26 mouse cellular contexts compared by ENCODE assay signal in the genomic region with DNA sequence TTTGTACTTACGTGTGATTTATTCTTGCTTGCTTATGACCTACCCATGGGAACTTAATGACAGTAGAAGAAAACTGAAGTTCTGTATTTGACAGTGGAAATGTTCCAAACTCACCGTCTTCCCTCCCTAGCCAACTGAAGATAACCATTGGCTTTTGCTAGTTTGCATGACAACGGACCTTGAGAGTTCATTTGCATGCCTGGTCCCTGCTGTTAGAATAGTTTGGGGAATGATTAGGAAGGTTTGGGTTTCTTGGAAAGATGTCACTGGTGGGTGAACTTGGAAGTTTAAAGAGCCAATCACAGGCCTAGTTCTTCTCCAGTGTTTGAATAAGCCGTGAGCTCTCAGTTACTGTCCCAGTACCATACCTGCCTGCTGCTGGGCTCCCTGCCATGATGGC.
"Had no signal": no experiment of that assay in that cellular context is flagged by ENCODE, and none has a peak within 500 bp of the region (broad histone marks: within the 10 kb centered on the region; RNA-seq: fewer than 3 reads in every experiment).

No protein-coding gene starts in this region.

- H3K27ac ChIP-seq: heart, embryonic 10.5 days; hindbrain, embryonic 10.5 days; hindbrain, embryonic 12.5 days; hindbrain, embryonic 14.5 days; intestine, embryonic 15.5 days; layer of hippocampus, adult 2 months; left cerebral cortex, adult 2 months; limb, embryonic 13.5 days; limb, embryonic 15.5 days; liver, embryonic 12.5 days; liver, embryonic 14.5 days had no signal

- H3K4me3 ChIP-seq: heart, embryonic 10.5 days; heart, embryonic 12.5 days; hindbrain, embryonic 10.5 days; hindbrain, embryonic 12.5 days; intestine, embryonic 15.5 days; layer of hippocampus, adult 2 months; left cerebral cortex, adult 2 months; limb, embryonic 13.5 days; limb, embryonic 15.5 days; liver, embryonic 12.5 days had no signal

- H3K4me2 ChIP-seq: heart, embryonic 12.5 days; hindbrain, embryonic 12.5 days; hindbrain, embryonic 14.5 days; intestine, embryonic 15.5 days; limb, embryonic 13.5 days; limb, embryonic 15.5 days; liver, embryonic 12.5 days had no signal

- H3K36me3 ChIP-seq: heart, embryonic 10.5 days; heart, embryonic 12.5 days; hindbrain, embryonic 10.5 days; hindbrain, embryonic 12.5 days; intestine, embryonic 15.5 days; limb, embryonic 13.5 days; limb, embryonic 15.5 days; liver, embryonic 12.5 days had no signal

- H3K9me3 ChIP-seq: heart, embryonic 10.5 days; heart, embryonic 12.5 days; hindbrain, embryonic 10.5 days; hindbrain, embryonic 12.5 days; intestine, embryonic 15.5 days; limb, embryonic 13.5 days; limb, embryonic 15.5 days; liver, embryonic 12.5 days had no signal

- DNase-seq: gastrocnemius, postnatal 14 days; heart, adult 18-20 months; heart, postnatal 10 days; heart, postnatal 4 days; kidney, adult 18-20 months; kidney, adult 8-10 months; kidney, postnatal 10 days; kidney, postnatal 25 days; kidney, postnatal 4 days; left cerebral cortex, postnatal 4 days; lung, adult 18-20 months had no signal

- H3K4me1 ChIP-seq: heart, embryonic 10.5 days; heart, embryonic 12.5 days; hindbrain, embryonic 10.5 days; hindbrain, embryonic 12.5 days; intestine, embryonic 15.5 days; limb, embryonic 13.5 days; limb, embryonic 15.5 days; liver, embryonic 12.5 days had no signal

- ATAC-seq: hindbrain, embryonic 16.5 days; inflammation-experienced regulatory T-cells, adult 6 months; intestine, embryonic 15.5 days; intestine, postnatal 0 days; liver, embryonic 12.5 days had no signal

- H3K27me3 ChIP-seq: heart, embryonic 12.5 days; hindbrain, embryonic 12.5 days; intestine, embryonic 15.5 days; limb, embryonic 13.5 days; limb, embryonic 15.5 days; liver, embryonic 12.5 days had no signal

- H3K9ac ChIP-seq: heart, embryonic 12.5 days; hindbrain, embryonic 12.5 days; hindbrain, embryonic 14.5 days; intestine, embryonic 15.5 days; limb, embryonic 13.5 days; limb, embryonic 15.5 days; liver, embryonic 12.5 days; liver, embryonic 14.5 days had no signal
